Mouse (Mus musculus): ENCODE data around the gene Pih1d2. TPM values are rescaled to one million over a fixed set of nuclear protein-coding genes. Genes with fewer than 3 reads are reported as not detected.

Gene Pih1d2
- polyA plus RNA-seq, 1 experiment: 2.5 TPM

DNA sequence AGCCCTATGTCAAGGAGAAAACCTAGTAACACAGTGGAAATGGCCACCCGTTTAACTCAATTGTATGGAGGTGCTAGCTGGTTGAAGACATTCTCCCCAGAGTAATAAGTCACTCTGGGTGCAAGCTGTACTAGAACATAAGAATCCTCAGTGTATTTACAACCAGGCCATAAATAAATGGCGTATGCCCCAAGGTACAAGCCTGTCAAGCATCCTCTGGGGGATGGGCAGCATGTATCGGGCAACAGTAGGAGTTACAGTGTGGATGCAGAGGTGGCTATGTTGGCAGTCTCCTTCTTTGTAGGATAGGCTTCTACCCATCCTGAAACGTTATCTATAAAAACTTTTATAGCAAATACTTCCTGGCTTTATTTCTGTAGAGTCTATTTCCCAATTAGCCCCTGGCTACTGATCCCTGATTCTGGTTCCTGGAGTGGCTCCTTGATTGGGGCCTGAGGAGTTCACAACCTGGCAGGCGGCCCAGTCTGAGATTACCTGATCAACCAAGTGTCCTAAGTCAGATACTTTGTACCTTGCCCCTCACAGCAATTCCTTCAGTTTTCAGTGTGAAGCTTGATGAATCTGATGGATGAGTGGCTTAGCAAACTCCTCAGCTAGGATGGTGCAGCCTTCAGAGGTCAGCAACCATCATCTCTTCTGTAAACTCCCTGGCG is 31.8 kb upstream of the Pih1d2 start:
- Histone ChIP-seq H3K36me3 (ENCODE audit: control insufficient read depth, insufficient read depth) (no peaks in the 10 kb centered on the region), H3K79me2 (ENCODE audit: control insufficient read depth, insufficient read depth) (no peaks in the 10 kb centered on the region), H3K27me3 (ENCODE audit: control insufficient read depth, insufficient read depth, insufficient read length) (no peaks in the 10 kb centered on the region), H3K79me3 (ENCODE audit: low read depth) (no peaks in the 10 kb centered on the region), H3ac (ENCODE audit: control insufficient read depth, insufficient read length, low read depth) (no peak overlapping the region), H3K4me3 (ENCODE audit: insufficient read depth, poor library complexity, severe bottlenecking) (no peak overlapping the region)
- no peak for TF ChIP-seq MAX (IDR thresholded peaks at IDR 0.05)
- no peak for TF ChIP-seq MYOD1 (IDR thresholded peaks at IDR 0.05; ENCODE audit: control insufficient read depth, insufficient read length, low read depth)
- no peak for TF ChIP-seq CEBPB (IDR thresholded peaks at IDR 0.05; ENCODE audit: low read depth)
- no peak for TF ChIP-seq USF1 (IDR thresholded peaks at IDR 0.05; ENCODE audit: low read depth)
- TF ChIP-seq FOSL1 (IDR thresholded peaks at IDR 0.05; ENCODE audit: insufficient read depth, low read length, poor library complexity, severe bottlenecking): no peak
- no peak for TF ChIP-seq CTCF (IDR thresholded peaks at IDR 0.05; ENCODE audit: control insufficient read depth, insufficient read depth, insufficient read length)

DNA sequence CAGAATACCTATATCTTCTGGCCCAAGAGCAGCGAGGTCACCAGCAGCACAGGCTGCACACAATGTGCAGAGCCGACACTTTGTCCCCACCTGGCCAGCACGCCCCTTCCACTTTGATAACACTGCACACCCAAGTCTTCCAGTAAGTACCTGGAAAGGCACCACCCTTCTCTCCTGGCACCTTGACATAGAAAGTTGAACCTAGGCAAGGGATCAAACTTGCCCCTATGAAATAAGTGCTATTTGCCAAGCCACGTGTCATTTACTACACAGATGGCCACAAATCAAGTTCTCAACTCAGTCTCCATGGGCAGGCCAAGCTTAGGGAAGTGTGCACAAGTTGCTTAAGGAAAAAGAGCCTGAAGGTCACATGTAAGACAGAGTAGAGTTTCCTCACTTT is 30.2 kb upstream of the Pih1d2 start:
- Histone ChIP-seq H3K27me3 (ENCODE audit: control insufficient read depth, insufficient read depth, insufficient read length) (no peaks in the 10 kb centered on the region), H3K79me3 (ENCODE audit: low read depth) (no peaks in the 10 kb centered on the region), H3K79me2 (ENCODE audit: control insufficient read depth, insufficient read depth) (no peaks in the 10 kb centered on the region), H3K4me3 (ENCODE audit: insufficient read depth, poor library complexity, severe bottlenecking) (no peak overlapping the region), H3K36me3 (ENCODE audit: control insufficient read depth, insufficient read depth) (no peaks in the 10 kb centered on the region), H3ac (ENCODE audit: control insufficient read depth, insufficient read length, low read depth) (no peak overlapping the region)
- TF ChIP-seq CTCF (IDR thresholded peaks at IDR 0.05; ENCODE audit: control insufficient read depth, insufficient read depth, insufficient read length): no peak
- no peak for TF ChIP-seq FOSL1 (IDR thresholded peaks at IDR 0.05; ENCODE audit: insufficient read depth, low read length, poor library complexity, severe bottlenecking)
- no peak for TF ChIP-seq MYOG (IDR thresholded peaks at IDR 0.05; ENCODE audit: control insufficient read depth, extremely low read depth, insufficient read length)
- no peak for TF ChIP-seq MYOD1 (IDR thresholded peaks at IDR 0.05; ENCODE audit: control insufficient read depth, insufficient read length, low read depth)
- no peak for TF ChIP-seq MAX (IDR thresholded peaks at IDR 0.05)
- TF ChIP-seq USF1 (IDR thresholded peaks at IDR 0.05; ENCODE audit: low read depth): no peak
- TF ChIP-seq CEBPB (IDR thresholded peaks at IDR 0.05; ENCODE audit: low read depth): no peak

DNA sequence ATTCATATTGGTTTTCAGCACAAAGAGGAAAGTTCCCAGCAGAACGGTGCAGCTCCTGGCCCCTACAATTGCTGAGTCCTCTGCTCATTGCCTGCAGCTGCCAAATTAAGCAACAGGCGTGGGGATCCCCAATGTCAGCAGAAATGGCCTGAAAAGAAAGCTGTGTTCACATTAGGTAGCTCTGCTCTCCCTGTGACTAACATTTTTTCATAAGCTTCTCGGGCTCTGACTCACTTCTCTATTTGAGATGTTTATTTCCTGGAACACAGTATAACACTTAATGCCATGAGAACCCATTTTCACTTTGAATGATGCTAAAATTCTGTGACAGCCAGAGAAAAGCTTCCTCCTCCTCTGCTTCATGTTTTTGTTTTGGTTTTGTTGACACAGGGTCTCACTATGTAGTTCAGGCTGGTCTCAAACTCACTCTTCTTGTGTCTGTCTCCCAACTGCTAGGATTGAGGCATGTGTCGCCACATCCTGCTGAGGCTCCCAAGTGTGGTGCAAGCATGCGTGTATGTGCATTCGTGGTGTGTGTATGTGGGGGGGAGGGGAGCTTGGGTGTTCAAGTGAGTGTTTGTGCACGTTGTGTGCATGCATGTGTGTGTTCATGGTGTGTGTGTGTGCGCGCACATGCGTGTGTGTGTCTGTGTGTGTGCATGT is 26.1 kb upstream of the Pih1d2 start:
- H3K36me3 ChIP-seq (ENCODE audit: control insufficient read depth, insufficient read depth): peaks cover 8% of the 10 kb centered on the region
- no peaks in the 10 kb centered on the region for H3K27me3 ChIP-seq (ENCODE audit: control insufficient read depth, insufficient read depth, insufficient read length)
- TF ChIP-seq MYOG (IDR thresholded peaks at IDR 0.05; ENCODE audit: control insufficient read depth, extremely low read depth, insufficient read length): no peak
- TF ChIP-seq CTCF (IDR thresholded peaks at IDR 0.05; ENCODE audit: control insufficient read depth, insufficient read depth, insufficient read length): no peak
- TF ChIP-seq MAX (IDR thresholded peaks at IDR 0.05): no peak
- TF ChIP-seq MYOD1 (IDR thresholded peaks at IDR 0.05; ENCODE audit: control insufficient read depth, insufficient read length, low read depth): no peak
- no peak for TF ChIP-seq FOSL1 (IDR thresholded peaks at IDR 0.05; ENCODE audit: insufficient read depth, low read length, poor library complexity, severe bottlenecking)
- no peak overlapping the region for H3K4me3 ChIP-seq (ENCODE audit: insufficient read depth, poor library complexity, severe bottlenecking)
- no peaks in the 10 kb centered on the region for H3K79me2 ChIP-seq (ENCODE audit: control insufficient read depth, insufficient read depth)
- no peaks in the 10 kb centered on the region for H3K79me3 ChIP-seq (ENCODE audit: low read depth)
- no peak overlapping the region for H3ac ChIP-seq (ENCODE audit: control insufficient read depth, insufficient read length, low read depth)

DNA sequence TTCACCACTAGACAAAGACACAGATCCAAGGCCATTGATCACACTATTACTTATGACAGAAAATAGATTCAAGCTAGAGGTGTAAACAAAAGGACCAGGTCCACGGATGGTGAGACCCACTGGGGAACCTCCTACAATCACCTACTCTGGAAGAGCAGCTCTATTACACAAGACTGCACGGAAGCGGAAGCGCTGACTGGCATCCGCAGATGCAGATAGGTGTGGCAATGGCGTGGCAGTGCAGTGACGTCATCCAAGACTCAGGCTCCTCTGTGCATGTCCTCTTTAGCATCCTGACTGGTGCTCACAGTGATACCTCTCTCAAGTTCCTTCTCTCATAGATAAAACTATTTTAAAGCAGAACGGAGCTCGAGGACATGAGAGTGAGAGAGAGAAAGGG is 24.2 kb upstream of the Pih1d2 start:
- Histone ChIP-seq H3ac (ENCODE audit: control insufficient read depth, insufficient read length, low read depth) (no peak overlapping the region), H3K4me3 (ENCODE audit: insufficient read depth, poor library complexity, severe bottlenecking) (no peak overlapping the region), H3K27me3 (ENCODE audit: control insufficient read depth, insufficient read depth, insufficient read length) (no peaks in the 10 kb centered on the region), H3K79me3 (ENCODE audit: low read depth) (no peaks in the 10 kb centered on the region), H3K36me3 (ENCODE audit: control insufficient read depth, insufficient read depth) (peaks cover 26% of the 10 kb centered on the region), H3K79me2 (ENCODE audit: control insufficient read depth, insufficient read depth) (no peaks in the 10 kb centered on the region)
- no peak for TF ChIP-seq MYOD1 (IDR thresholded peaks at IDR 0.05; ENCODE audit: control insufficient read depth, insufficient read length, low read depth)
- TF ChIP-seq MYOG (IDR thresholded peaks at IDR 0.05; ENCODE audit: control insufficient read depth, extremely low read depth, insufficient read length): no peak
- no peak for TF ChIP-seq CEBPB (IDR thresholded peaks at IDR 0.05; ENCODE audit: low read depth)
- no peak for TF ChIP-seq FOSL1 (IDR thresholded peaks at IDR 0.05; ENCODE audit: insufficient read depth, low read length, poor library complexity, severe bottlenecking)
- no peak for TF ChIP-seq MAX (IDR thresholded peaks at IDR 0.05)
- no peak for TF ChIP-seq USF1 (IDR thresholded peaks at IDR 0.05; ENCODE audit: low read depth)
- TF ChIP-seq CTCF (IDR thresholded peaks at IDR 0.05; ENCODE audit: control insufficient read depth, insufficient read depth, insufficient read length): no peak

DNA sequence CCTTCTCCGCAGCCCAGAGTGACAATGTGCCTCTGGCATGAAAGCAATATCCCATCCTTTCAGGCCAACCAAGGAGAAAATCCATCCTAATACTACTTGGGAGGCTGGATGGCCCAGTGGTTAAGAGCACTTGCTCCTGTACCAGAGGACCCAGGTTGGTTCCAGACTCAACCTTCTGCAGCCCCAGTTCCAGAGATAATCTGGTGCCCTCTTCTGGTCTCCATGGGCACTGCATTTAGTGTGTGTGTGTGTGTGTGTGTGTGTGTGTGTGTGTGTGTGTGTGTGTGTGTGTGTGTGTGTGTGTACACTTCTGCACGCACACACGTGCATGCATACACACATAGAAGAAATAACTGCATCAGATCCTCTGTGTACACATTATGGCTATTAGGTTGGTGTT is 23.6 kb upstream of the Pih1d2 start:
- H3ac ChIP-seq (ENCODE audit: control insufficient read depth, insufficient read length, low read depth): no peak overlapping the region
- no peaks in the 10 kb centered on the region for H3K79me2 ChIP-seq (ENCODE audit: control insufficient read depth, insufficient read depth)
- TF ChIP-seq CTCF (IDR thresholded peaks at IDR 0.05; ENCODE audit: control insufficient read depth, insufficient read depth, insufficient read length) (peak; percentile 27), CEBPB (IDR thresholded peaks at IDR 0.05; ENCODE audit: low read depth) (no peak)
- peaks cover 31% of the 10 kb centered on the region for H3K36me3 ChIP-seq (ENCODE audit: control insufficient read depth, insufficient read depth)
- no peak overlapping the region for H3K4me3 ChIP-seq (ENCODE audit: insufficient read depth, poor library complexity, severe bottlenecking)
- H3K27me3 ChIP-seq (ENCODE audit: control insufficient read depth, insufficient read depth, insufficient read length): no peaks in the 10 kb centered on the region
- no peaks in the 10 kb centered on the region for H3K79me3 ChIP-seq (ENCODE audit: low read depth)

Data from C2C12 (cell line).